Mouse (Mus musculus): ENCODE measurements around the gene Dhtkd1.
"Not testable (repeated sequence)": the region's sequence is repeated elsewhere in the genome, so short reads cannot be mapped to it uniquely, and the experiment has no call there.

Dhtkd1 gene

GRCm38 (mm10) chr2:5942416-5943032 is at the start of gene Dhtkd1:
Dhtkd1 (minus strand) TSS chr2:5942792.
- DNase-seq = peak; percentile 88 to 91

- DNase-seq = no peak
Measured at GRCm38 (mm10) chr2:5977532-5977931, 34.9 kb upstream of the Dhtkd1 start.

GRCm38 (mm10) chr2:5970629-5971028 is 28.0 kb upstream of the Dhtkd1 start:
- DNase-seq = not testable (repeated sequence)

GRCm38 (mm10) chr2:5965972-5966371 is 23.4 kb upstream of the Dhtkd1 start:
- DNase-seq = no peak

GRCm38 (mm10) chr2:5963729-5964128 is 21.1 kb upstream of the Dhtkd1 start:
- DNase-seq = not testable (repeated sequence)

- no peak for DNase-seq
Measured at GRCm38 (mm10) chr2:5962265-5962664, 19.7 kb upstream of the Dhtkd1 start.

GRCm38 (mm10) chr2:5957705-5958104 is 15.1 kb upstream of the Dhtkd1 start:
- no peak for DNase-seq

GRCm38 (mm10) chr2:5951621-5952211 is 9.1 kb upstream of the Dhtkd1 start:
- DNase-seq = peak; percentile 21 to 62

GRCm38 (mm10) chr2:5950766-5951595 is 8.4 kb upstream of the Dhtkd1 start, which contains the start of gene Upf2:
Upf2 (plus strand) TSS chr2:5951469.
- peak; percentile 97 to 99 for DNase-seq

GRCm38 (mm10) chr2:5950305-5950704 is 7.7 kb upstream of the Dhtkd1 start:
- DNase-seq = peak; percentile 50 to 52

GRCm38 (mm10) chr2:5949821-5950220 is 7.2 kb upstream of the Dhtkd1 start:
- not testable (repeated sequence) for DNase-seq

GRCm38 (mm10) chr2:5948964-5949363 is 6.4 kb upstream of the Dhtkd1 start:
- DNase-seq = no peak

GRCm38 (mm10) chr2:5946876-5947275 is 4.3 kb upstream of the Dhtkd1 start:
- no peak for DNase-seq

GRCm38 (mm10) chr2:5945629-5946028 is 3.0 kb upstream of the Dhtkd1 start:
- no peak for DNase-seq

- no peak for DNase-seq
Measured at GRCm38 (mm10) chr2:5943071-5943470, 479 bp upstream of the Dhtkd1 start.

- peak; percentile 12 to 57 for DNase-seq
Measured at GRCm38 (mm10) chr2:5941861-5942415, 654 bp downstream of the Dhtkd1 start.

- DNase-seq = no peak
Measured at GRCm38 (mm10) chr2:5940936-5941335, 1.7 kb downstream of the Dhtkd1 start.

- no peak for DNase-seq
Measured at GRCm38 (mm10) chr2:5939911-5940310, 2.7 kb downstream of the Dhtkd1 start.

- DNase-seq = no peak
Measured at GRCm38 (mm10) chr2:5939319-5939718, 3.3 kb downstream of the Dhtkd1 start.

- DNase-seq = peak in 1 of 2 experiments; percentile 33
Measured at GRCm38 (mm10) chr2:5936550-5936949, 6.0 kb downstream of the Dhtkd1 start.

- no peak for DNase-seq
Measured at GRCm38 (mm10) chr2:5936068-5936467, 6.5 kb downstream of the Dhtkd1 start.

GRCm38 (mm10) chr2:5934936-5935335 is 7.7 kb downstream of the Dhtkd1 start:
- no peak for DNase-seq

- DNase-seq = no peak
Measured at GRCm38 (mm10) chr2:5931938-5932337, 10.7 kb downstream of the Dhtkd1 start.
